Mouse (Mus musculus) gastrocnemius, postnatal 36 days (tissue): ENCODE measurements at regions not wholly inside any gene's neighbourhood (a gene's known extent, or its start where the extent isn't known, plus 50 kb on each side); places are given as distances from the start of the nearest gene placed in this dataset.

Experiments
- DNase-seq, 2 experiments: peaks; one replicate each; pipeline ENCODE4 v3.0.0; 2022
- intact Hi-C: fragments of 180-260 bp; cut with DNase I; formaldehyde crosslinking; loops from one replicate; pipeline ENCODE4 v1.15.1; 2025

DNA sequence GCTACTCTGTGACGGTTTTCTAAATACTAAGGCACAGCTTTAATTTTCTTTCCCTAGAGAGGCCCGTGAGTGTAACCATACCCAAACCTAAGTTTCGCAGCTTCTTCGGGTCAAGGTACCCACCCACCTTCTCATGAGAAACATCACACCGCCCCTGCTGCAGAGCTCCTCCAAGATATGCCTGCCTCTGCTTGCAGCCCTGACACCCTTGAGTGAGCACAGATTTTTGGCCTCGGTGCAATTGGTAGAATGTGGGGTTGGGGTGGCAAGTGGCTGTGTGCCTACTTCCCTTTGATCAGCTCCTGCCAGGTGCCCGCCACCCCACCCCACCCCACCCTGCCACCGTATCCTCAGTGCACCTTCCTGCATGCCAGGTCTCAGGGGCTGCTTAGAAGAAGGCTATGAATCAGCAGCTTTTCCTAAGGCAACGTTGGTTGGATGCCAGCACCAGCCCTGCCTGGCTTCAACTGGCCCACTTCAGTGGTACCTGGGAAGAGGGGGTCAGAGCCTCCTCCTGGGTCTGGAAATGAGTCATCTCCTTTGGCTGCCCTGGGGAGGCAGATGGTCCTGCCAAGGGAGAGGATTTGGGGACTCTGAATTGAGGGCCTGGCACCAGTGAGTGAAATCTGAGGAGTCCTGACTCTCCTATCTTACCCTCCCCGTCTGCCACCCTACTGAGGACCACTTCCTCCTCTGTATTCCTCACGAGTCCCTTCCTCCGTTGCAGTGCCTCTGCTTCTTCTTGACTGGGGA lies 95.6 kb upstream of the Atp1a1 start:
- no peak for DNase-seq
- intact Hi-C loops: loop anchor here (10.0 kb wide), 1 partner anchor 205 kb away; no protein-coding TSS in a partner anchor

GRCm38 (mm10) chr3:101696832-101697231 lies 92.3 kb upstream of the Atp1a1 start:
- intact Hi-C loops: no loop called here
- DNase-seq: no peak

DNA sequence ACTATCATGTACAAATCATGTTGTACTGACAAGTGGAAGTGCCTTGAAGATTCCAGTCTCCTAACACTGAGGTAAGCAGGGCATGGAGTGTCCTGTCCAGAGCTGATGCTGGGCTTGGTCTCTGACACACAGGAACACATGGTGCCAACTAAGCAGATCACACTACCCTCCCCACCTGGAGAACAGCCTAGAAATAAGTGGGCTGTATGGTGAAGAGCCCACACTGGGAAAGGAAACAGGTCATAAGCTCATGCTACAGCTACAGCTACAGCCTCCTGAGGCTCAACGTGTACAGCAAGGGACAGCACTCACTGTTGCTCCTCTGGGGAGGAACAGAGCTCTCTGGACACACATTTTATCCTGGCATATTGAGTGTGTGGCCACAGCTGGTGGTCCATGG lies 89.8 kb upstream of the Atp1a1 start:
- DNase-seq: no peak
- intact Hi-C loops: no loop called here

DNA sequence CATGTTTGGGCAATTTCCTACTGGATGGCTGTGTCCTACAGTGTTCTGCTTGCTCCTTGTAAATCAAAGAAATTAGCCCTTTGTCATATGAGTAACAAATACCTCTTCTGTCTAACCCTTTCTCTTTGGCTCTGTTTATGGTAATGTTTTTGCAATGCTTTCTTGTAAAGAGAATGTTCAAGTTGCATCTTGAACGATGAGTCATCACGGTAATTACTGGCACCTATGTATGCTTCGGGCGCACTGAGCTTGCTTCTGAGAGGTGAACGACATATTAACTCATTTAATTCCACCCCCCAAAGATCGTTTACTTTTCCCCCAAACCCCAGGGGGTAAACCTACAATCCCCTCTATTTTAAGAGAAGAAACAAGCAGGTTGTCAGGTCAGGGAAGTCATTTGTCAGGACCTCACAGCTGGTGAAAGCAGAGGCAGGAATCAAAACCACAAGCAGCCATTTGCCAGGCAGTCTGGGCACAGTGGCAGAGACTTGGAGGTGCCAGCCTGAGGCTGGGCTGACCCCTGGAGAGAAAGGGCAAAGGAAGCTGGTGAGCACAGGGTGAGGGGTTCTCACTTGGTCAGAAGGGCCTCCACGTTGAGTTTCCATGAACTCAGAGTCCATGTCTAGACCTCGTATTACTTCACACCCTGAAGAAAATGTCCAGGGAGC lies 87.6 kb upstream of the Atp1a1 start:
- intact Hi-C loops: no loop called here
- DNase-seq: no peak

GRCm38 (mm10) chr3:101690779-101691178 lies 86.3 kb upstream of the Atp1a1 start:
- intact Hi-C loops: no loop called here

GRCm38 (mm10) chr3:101690222-101690621 lies 85.7 kb upstream of the Atp1a1 start:
- DNase-seq: peak in 1 of 2 experiments; percentile 46
- intact Hi-C loops: no loop called here

More at GRCm38 (mm10) chr3:101690779-101691178, 86.3 kb upstream of the Atp1a1 start:
- DNase-seq: no peak

GRCm38 (mm10) chr3:101685203-101685602 lies 80.7 kb upstream of the Atp1a1 start:
- intact Hi-C loops: no loop called here
- DNase-seq: no peak

- DNase-seq: no peak
- intact Hi-C loops: no loop called here
These were observed 68.5 kb upstream of the Atp1a1 start for GRCm38 (mm10) chr3:101672943-101673342.

- no peak for DNase-seq
- intact Hi-C loops: no loop called here
These were observed 66.1 kb upstream of the Atp1a1 start for GRCm38 (mm10) chr3:101670561-101671001.

- intact Hi-C loops: no loop called here
- DNase-seq: no peak
These were observed 65.3 kb upstream of the Atp1a1 start for GRCm38 (mm10) chr3:101669743-101670142.

GRCm38 (mm10) chr3:101667767-101668387 lies 63.4 kb upstream of the Atp1a1 start:
- no peak for DNase-seq
- intact Hi-C loops: no loop called here

DNA sequence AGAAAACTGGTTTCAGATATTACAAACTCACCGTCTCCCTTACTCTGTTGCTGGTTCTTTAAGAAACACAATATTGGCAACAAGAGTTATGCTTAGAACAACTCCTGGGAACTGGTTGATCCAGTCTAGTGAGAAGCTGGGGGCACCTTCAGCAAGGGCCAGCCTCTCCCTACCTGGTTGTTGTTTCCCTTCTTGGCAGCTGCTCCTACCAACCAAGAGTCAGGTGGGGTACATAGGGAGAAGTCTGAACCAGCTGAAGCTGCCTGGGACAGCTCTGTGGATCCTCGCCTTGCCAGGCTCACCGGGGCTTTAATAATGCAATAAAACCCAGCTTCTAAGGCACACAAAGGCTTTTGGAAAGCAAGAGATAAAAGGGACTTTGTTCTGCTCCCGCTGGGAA lies 62.7 kb upstream of the Atp1a1 start:
- no peak for DNase-seq
- intact Hi-C loops: no loop called here

GRCm38 (mm10) chr3:101666583-101666982 lies 62.1 kb upstream of the Atp1a1 start:
- DNase-seq: no peak
- intact Hi-C loops: no loop called here

DNA sequence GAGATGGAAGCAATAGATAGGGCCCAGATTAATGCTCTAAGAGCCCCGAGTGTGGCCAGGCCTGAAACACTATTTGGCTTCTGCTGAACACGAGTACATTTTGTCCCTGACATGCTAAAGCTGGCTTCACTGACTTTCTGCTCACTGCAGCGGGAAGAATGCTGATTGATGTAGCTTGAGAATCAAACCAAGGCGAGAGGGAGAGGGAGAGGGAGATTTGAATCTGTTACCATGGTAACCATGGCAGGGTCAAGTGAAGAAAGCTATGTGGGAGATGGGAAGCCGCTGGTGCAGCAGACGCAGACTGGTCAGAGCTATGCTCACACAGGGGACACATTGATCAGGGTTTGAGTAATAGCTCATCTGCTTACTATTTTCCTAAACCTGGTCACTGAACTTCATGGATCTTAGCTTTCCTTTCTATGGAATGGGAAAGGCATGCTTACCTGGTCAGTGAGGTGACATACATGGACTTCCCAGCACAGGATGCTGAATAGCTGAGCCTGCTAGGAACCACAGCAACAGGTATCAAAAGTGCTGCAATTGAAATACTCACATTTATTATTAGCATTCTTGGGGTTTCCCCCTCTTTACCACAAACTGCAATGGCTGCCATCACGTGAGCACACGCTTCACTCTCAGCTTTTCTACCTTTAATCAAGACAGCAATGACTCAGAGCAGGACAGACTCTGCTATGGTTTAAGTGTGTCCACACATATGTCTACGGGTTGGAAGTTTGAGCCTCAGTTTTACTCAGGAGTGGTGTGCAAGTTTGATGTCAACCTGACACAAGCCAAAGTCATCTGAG lies 56.9 kb upstream of the Atp1a1 start:
- intact Hi-C loops: no loop called here

GRCm38 (mm10) chr3:101660635-101661034 lies 56.2 kb upstream of the Atp1a1 start:
- no peak for DNase-seq
- intact Hi-C loops: no loop called here

More for the DNA sequence above, 56.9 kb upstream of the Atp1a1 start:
- no peak for DNase-seq

- intact Hi-C loops: no loop called here
- DNase-seq: no peak
These were observed 55.7 kb upstream of the Atp1a1 start for GRCm38 (mm10) chr3:101660176-101660575.

GRCm38 (mm10) chr3:101657979-101658378 lies 53.5 kb upstream of the Atp1a1 start:
- intact Hi-C loops: no loop called here
- DNase-seq: no peak

DNA sequence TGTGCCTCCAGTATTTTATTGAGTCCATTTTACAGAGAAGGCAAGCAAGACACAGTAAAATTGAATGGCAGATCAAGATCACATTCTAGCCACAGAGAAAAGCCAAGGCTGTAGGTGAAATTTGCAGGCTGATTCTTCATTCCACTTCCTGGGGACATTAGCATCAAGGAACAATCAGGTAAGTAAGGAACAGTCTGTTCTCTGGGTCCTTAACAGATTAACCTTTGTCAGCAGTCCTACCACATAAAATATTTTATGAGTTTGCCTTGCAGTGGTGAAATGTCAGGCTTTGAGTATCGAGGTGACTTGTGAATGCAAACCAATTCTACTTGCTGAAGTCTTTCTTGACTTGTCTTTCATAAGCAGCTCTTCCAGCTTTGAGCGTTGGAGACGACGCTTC lies 50.2 kb upstream of the Atp1a1 start:
- DNase-seq: no peak
- intact Hi-C loops: no loop called here
